Mouse (Mus musculus) thymus, adult 18-20 months (tissue): ENCODE data around the gene Nat8f5.
"Not testable (repeated sequence)": the region's sequence is repeated elsewhere in the genome, so short reads cannot be mapped to it uniquely, and the experiment has no call there.

Source experiments
- DNase-seq, 2 experiments: peaks; one replicate each; pipeline ENCODE4 v3.0.0; 2022; ENCODE audit warnings: mixed read lengths in 2 of 2

Nat8f5 gene

GRCm38 (mm10) chr6:85835104-85835503, 14.3 kb upstream of the Nat8f5 start:
- DNase-seq, result not testable (repeated sequence)

- DNase-seq, result not testable (repeated sequence)
Measured at GRCm38 (mm10) chr6:85834504-85835100, 13.8 kb upstream of the Nat8f5 start.

GRCm38 (mm10) chr6:85831796-85832321, 11.1 kb upstream of the Nat8f5 start, which contains the start of gene Nat8:
Nat8 (minus strand) TSS chr6:85832082.
- no peak for DNase-seq

- no peak for DNase-seq
Measured at GRCm38 (mm10) chr6:85829462-85829861, 8.7 kb upstream of the Nat8f5 start.

GRCm38 (mm10) chr6:85825886-85826285, 5.1 kb upstream of the Nat8f5 start:
- DNase-seq, result no peak

- no peak for DNase-seq
Measured at GRCm38 (mm10) chr6:85823382-85824090, 2.8 kb upstream of the Nat8f5 start.

GRCm38 (mm10) chr6:85822286-85822685, 1.5 kb upstream of the Nat8f5 start:
- DNase-seq, result no peak

GRCm38 (mm10) chr6:85818338-85818737, 2.4 kb downstream of the Nat8f5 start:
- no peak for DNase-seq

- DNase-seq, result no peak
Measured at GRCm38 (mm10) chr6:85813339-85813738, 7.4 kb downstream of the Nat8f5 start.

- DNase-seq, result not testable (repeated sequence)
Measured at GRCm38 (mm10) chr6:85810942-85811537, 9.7 kb downstream of the Nat8f5 start.

- not testable (repeated sequence) for DNase-seq
Measured at GRCm38 (mm10) chr6:85810514-85810913, 10.3 kb downstream of the Nat8f5 start.

GRCm38 (mm10) chr6:85809784-85810183, 11.0 kb downstream of the Nat8f5 start:
- not testable (repeated sequence) for DNase-seq

- not testable (repeated sequence) for DNase-seq
Measured at GRCm38 (mm10) chr6:85803180-85803579, 17.6 kb downstream of the Nat8f5 start.
